Mouse (Mus musculus) midbrain, embryonic 13.5 days (tissue): Measurements from ENCODE around the gene Cdc14b. TPM values are rescaled to one million over a fixed set of nuclear protein-coding genes. Genes with fewer than 3 reads are reported as not detected.
A peak's percentile ranks its signal among the peaks of the same experiment; 100 is the strongest.

ENCODE experiments used
- ATAC-seq: fragments of 200-750 bp; cut with Nextera tagmentation; 2 replicates; pipeline ENCODE4 v1.8.0; 2017; ENCODE audit warnings: mild to moderate bottlenecking, moderate TSS enrichment, moderate library complexity
- H3K27ac ChIP-seq: fragments of 300-500 bp; sonication (generic); 2 replicates; pipeline ENCODE4 v1.5.1; 2015; ENCODE audit warnings: inconsistent platforms, mild to moderate bottlenecking, moderate library complexity
- H3K27me3 ChIP-seq: fragments of 300-500 bp; sonication (generic); 2 replicates; pipeline ENCODE4 v1.6.1; 2015; ENCODE audit warnings: mild to moderate bottlenecking, inconsistent platforms
- H3K36me3 ChIP-seq: fragments of 300-500 bp; sonication (generic); 2 replicates; pipeline ENCODE4 v1.6.1; 2015; ENCODE audit warnings: mild to moderate bottlenecking, inconsistent platforms
- H3K4me1 ChIP-seq: fragments of 300-500 bp; sonication (generic); replicated peaks from 2 replicates; pipeline ENCODE4 v1.6.1; 2015; ENCODE audit warnings: inconsistent platforms
- H3K4me2 ChIP-seq: fragments of 300-500 bp; sonication (generic); replicated peaks from 2 replicates; pipeline ENCODE4 v1.6.1; 2015; ENCODE audit warnings: moderate library complexity, mild to moderate bottlenecking, inconsistent platforms
- H3K4me3 ChIP-seq: fragments of 300-500 bp; sonication (generic); replicated peaks from 2 replicates; pipeline ENCODE4 v1.5.1; 2015; ENCODE audit warnings: mild to moderate bottlenecking, inconsistent platforms
- H3K9ac ChIP-seq: fragments of 300-500 bp; sonication (generic); replicated peaks from 2 replicates; pipeline ENCODE4 v1.6.1; 2015; ENCODE audit warnings: mild to moderate bottlenecking, inconsistent platforms
- H3K9me3 ChIP-seq: fragments of 300-500 bp; sonication (generic); 2 replicates; pipeline ENCODE4 v1.6.1; 2016; ENCODE audit warnings: mild to moderate bottlenecking, inconsistent platforms
- WGBS: fragments of 180-500 bp; shearing (Covaris S2); methylation state at CpG from one replicate; pipeline ENCODE4 v1.1.7; 2015; 5-methylcytosine and 5-hydroxymethylcytosine counted together
- polyA plus RNA-seq: library from polyadenylated mRNA; unstranded; fragments of >200 nt; fragmentation: Nextera tagmentation; extraction: Ambion mirVana; gene quantifications from 2 replicates; pipeline ENCODE4 v1.2.1, GENCODE M21; 2015

Cdc14b gene
- polyA plus RNA-seq, 1 experiment from 2014 or later, result 4.1 TPM

- H3K27ac ChIP-seq, result no peak overlapping the region
- peaks cover 3% of the 10 kb centered on the region; the same call in 1 of the 2 replicates for H3K27me3 ChIP-seq
- no peaks in the 10 kb centered on the region for H3K36me3 ChIP-seq
- H3K9me3 ChIP-seq, result no peaks in the 10 kb centered on the region
- under 1% methylated on average over 24 of the region's 24 CpGs for WGBS
- peaks cover 9% of the 10 kb centered on the region for H3K4me1 ChIP-seq
- peak overlapping the region; percentile 88 for H3K4me2 ChIP-seq
- H3K9ac ChIP-seq, result peak overlapping the region; percentile 65
- peak; percentile 90 for ATAC-seq
- peak overlapping the region; percentile 41 for H3K4me3 ChIP-seq
Observed at GRCm38 (mm10) chr13:64248161-64248774, 26.8 kb downstream of the Cdc14b start.

- no peak for ATAC-seq
- Histone ChIP-seq H3K27ac (no peak overlapping the region), H3K4me1 (peaks cover 9% of the 10 kb centered on the region), H3K36me3 (no peaks in the 10 kb centered on the region), H3K4me3 (no peak overlapping the region), H3K27me3 (peaks cover 3% of the 10 kb centered on the region; the same call in 1 of the 2 replicates), H3K9me3 (no peaks in the 10 kb centered on the region), H3K9ac (no peak overlapping the region), H3K4me2 (no peak overlapping the region)
- WGBS, result 89% methylated on average over 12 of the region's 12 CpGs
Observed at GRCm38 (mm10) chr13:64246106-64246505, 29.0 kb downstream of the Cdc14b start.

GRCm38 (mm10) chr13:64244685-64245261 lies 30.3 kb downstream of the Cdc14b start:
- 84% methylated on average over 4 of the region's 4 CpGs for WGBS
- H3K36me3 ChIP-seq, result no peaks in the 10 kb centered on the region
- no peak overlapping the region for H3K9ac ChIP-seq
- H3K27me3 ChIP-seq, result peaks cover 3% of the 10 kb centered on the region; the same call in 1 of the 2 replicates
- H3K27ac ChIP-seq, result no peak overlapping the region
- no peak overlapping the region for H3K4me3 ChIP-seq
- no peak overlapping the region for H3K4me2 ChIP-seq
- no peak for ATAC-seq
- no peaks in the 10 kb centered on the region for H3K9me3 ChIP-seq
- H3K4me1 ChIP-seq, result peaks cover 9% of the 10 kb centered on the region

- Histone ChIP-seq H3K4me3 (no peak overlapping the region), H3K9ac (no peak overlapping the region), H3K9me3 (no peaks in the 10 kb centered on the region), H3K27ac (no peak overlapping the region), H3K4me1 (no peaks in the 10 kb centered on the region), H3K27me3 (no peaks in the 10 kb centered on the region), H3K4me2 (no peak overlapping the region), H3K36me3 (no peaks in the 10 kb centered on the region)
- ATAC-seq, result no peak
Observed at GRCm38 (mm10) chr13:64242721-64243120, 32.4 kb downstream of the Cdc14b start.

DNA sequence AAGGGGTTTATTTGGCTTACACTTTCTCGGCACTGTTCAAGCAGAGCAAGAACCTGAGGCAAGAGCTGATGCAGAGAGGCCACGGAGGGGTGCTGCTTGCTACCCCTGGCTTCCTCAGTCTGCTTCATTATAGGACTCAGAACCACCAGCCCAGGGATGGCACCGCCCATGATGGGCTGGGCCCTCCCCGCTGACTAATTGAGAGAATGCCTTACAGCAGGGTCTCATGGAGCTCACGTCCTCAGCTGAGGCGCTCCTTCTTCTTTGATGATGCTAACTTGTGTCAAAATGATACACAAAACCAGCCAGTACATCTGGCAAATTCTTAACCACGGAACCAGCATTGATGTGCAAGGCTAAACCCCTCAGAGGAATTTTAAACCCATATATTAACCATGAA lies 34.5 kb downstream of the Cdc14b start:
- Histone ChIP-seq H3K4me3 (no peak overlapping the region), H3K4me2 (no peak overlapping the region), H3K9ac (no peak overlapping the region), H3K27ac (no peak overlapping the region), H3K9me3 (no peaks in the 10 kb centered on the region), H3K27me3 (no peaks in the 10 kb centered on the region), H3K36me3 (no peaks in the 10 kb centered on the region), H3K4me1 (no peaks in the 10 kb centered on the region)
- no peak for ATAC-seq
- WGBS, result 82% methylated on average over 7 of the region's 7 CpGs

DNA sequence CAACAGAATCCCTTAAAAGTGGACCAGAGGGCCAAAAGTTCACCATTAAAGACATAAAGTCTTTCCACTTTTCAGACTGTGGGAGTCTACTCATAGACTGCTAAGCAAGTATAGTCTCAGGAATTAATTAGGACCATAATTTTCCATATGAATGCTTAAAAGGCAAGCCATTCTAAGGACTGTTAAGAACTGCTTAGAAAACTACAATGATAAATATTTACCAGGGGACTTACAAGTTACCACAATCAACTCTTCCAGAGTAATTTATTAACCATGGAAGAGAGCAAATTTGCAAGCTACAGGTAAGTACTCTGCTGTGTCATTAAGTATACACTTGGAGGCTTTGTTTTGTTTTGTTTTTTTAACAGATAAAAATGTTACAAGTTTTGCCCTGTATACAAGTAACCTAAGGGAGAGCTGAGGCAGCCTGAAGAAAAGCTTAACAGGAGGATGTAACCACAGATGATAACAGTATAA lies 37.4 kb downstream of the Cdc14b start:
- Histone ChIP-seq H3K27me3 (no peaks in the 10 kb centered on the region), H3K4me2 (no peak overlapping the region), H3K9ac (no peak overlapping the region), H3K36me3 (no peaks in the 10 kb centered on the region), H3K4me1 (no peaks in the 10 kb centered on the region), H3K9me3 (no peaks in the 10 kb centered on the region), H3K27ac (no peak overlapping the region), H3K4me3 (no peak overlapping the region)
- no peak for ATAC-seq

DNA sequence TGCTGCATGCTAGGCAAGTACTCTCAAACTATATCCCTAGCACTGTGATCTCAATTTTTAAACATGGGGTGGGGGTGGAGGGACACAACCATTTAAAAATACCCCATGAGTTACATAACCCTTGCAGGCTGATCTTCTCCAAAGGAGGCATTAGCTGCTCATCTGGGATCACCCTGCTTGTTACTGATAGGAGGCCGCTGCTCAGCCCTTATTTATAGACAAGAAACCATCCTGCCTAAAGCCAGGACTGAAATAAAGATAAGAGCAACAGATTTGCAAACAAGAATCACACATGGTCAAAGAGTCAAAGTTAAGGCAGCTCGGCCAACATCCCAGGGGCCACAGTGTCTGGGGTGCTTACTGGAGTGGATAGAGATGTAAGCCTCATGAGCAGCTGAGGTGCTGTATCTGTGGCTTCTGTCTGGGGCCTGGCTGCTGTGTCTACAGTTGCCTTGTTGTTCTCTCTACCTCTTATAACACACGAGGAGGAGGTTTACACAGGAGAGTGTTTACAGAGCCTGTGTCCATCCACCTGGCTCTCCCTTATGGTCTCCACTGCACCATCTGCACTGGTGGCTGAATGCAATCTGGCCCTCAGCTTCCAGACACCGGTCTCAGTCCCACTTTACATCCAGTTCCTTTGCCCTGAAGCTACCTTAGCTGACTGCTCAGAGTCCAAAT lies 38.0 kb downstream of the Cdc14b start:
- no peak overlapping the region for H3K4me3 ChIP-seq
- no peak overlapping the region for H3K4me2 ChIP-seq
- no peak overlapping the region for H3K27ac ChIP-seq
- no peaks in the 10 kb centered on the region for H3K27me3 ChIP-seq
- WGBS, result 73% methylated on average over 4 of the region's 4 CpGs
- H3K9ac ChIP-seq, result no peak overlapping the region
- no peaks in the 10 kb centered on the region for H3K4me1 ChIP-seq
- no peaks in the 10 kb centered on the region for H3K9me3 ChIP-seq
- no peaks in the 10 kb centered on the region for H3K36me3 ChIP-seq
- no peak for ATAC-seq

DNA sequence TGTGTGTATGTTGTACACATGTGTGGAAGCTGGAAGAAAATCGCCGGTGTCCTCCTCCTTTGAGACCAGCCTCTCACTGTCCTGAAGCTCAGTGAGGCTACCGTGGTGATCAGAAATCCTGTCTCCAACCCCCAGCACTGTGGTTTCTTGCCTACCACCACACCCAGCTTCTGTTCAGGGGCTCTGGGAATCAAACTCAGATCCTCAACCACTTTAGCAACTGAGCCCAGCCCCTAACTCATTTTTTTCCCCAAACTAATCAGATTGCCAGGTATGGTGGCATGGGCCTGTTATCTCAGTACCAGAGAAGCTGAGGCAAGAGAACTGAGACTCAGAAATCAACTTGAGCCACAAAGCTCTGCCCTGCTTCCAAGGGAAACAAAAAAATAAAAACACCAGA lies 39.3 kb downstream of the Cdc14b start:
- Histone ChIP-seq H3K36me3 (no peaks in the 10 kb centered on the region), H3K4me3 (no peak overlapping the region), H3K27ac (no peak overlapping the region), H3K4me1 (no peaks in the 10 kb centered on the region), H3K4me2 (no peak overlapping the region), H3K9ac (no peak overlapping the region), H3K9me3 (no peaks in the 10 kb centered on the region), H3K27me3 (no peaks in the 10 kb centered on the region)
- ATAC-seq, result no peak
- WGBS, result 85% methylated on average over 3 of the region's 3 CpGs

GRCm38 (mm10) chr13:64235062-64235715 lies 39.9 kb downstream of the Cdc14b start:
- Histone ChIP-seq H3K4me2 (no peak overlapping the region), H3K4me1 (no peaks in the 10 kb centered on the region), H3K4me3 (no peak overlapping the region), H3K9me3 (no peaks in the 10 kb centered on the region), H3K27ac (no peak overlapping the region), H3K36me3 (no peaks in the 10 kb centered on the region), H3K9ac (no peak overlapping the region), H3K27me3 (no peaks in the 10 kb centered on the region)
- ATAC-seq, result no peak
- 82% methylated on average over 4 of the region's 4 CpGs for WGBS

DNA sequence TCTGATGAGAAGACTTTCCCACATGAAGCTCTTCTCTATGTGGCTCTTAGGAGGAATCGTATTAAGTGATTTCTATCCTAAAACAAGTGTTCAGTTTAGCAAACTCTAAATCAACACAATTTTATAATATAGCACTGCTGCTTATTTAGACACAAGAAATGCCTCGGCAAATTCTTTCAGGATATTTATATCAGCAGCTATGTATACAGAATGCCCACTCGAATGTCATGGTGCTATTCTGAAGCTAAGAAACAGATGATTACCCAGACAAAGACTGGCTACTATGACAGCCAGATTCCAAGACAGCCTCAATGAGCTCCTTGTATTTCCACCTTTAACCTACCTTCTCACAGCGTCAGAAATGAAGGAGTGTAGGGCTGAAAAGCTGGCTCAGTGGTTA lies 42.0 kb downstream of the Cdc14b start:
- ATAC-seq, result no peak
- H3K9me3 ChIP-seq, result no peaks in the 10 kb centered on the region
- H3K27me3 ChIP-seq, result no peaks in the 10 kb centered on the region
- H3K36me3 ChIP-seq, result no peaks in the 10 kb centered on the region
- 78% methylated on average over 4 of the region's 4 CpGs for WGBS
- H3K9ac ChIP-seq, result no peak overlapping the region
- no peaks in the 10 kb centered on the region for H3K4me1 ChIP-seq
- H3K27ac ChIP-seq, result no peak overlapping the region
- no peak overlapping the region for H3K4me3 ChIP-seq
- no peak overlapping the region for H3K4me2 ChIP-seq

DNA sequence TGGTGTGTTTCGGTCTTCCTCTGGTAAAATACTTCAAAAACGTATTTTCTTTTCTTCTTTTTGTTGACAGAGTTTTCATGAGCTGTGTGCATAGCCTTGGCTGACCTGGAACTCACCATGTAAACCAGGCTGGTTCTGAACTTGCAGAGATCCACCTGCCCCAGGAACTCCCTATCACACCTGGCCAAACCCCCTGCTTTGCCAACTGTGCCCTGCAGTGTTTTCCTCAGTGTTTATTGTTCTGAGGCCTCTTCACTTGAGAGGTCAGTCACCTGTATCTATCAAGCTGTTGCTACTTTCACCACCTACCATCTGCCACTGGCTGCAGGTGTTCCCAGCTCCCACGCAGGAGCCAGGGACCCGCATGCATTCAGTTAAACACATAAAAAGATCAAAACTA lies 48.4 kb downstream of the Cdc14b start:
- no peak for ATAC-seq
- no peaks in the 10 kb centered on the region for H3K36me3 ChIP-seq
- no peak overlapping the region for H3K4me3 ChIP-seq
- H3K9me3 ChIP-seq, result no peaks in the 10 kb centered on the region
- no peaks in the 10 kb centered on the region for H3K4me1 ChIP-seq
- no peaks in the 10 kb centered on the region for H3K27me3 ChIP-seq
- no peak overlapping the region for H3K4me2 ChIP-seq
- no peak overlapping the region for H3K9ac ChIP-seq
- no peak overlapping the region for H3K27ac ChIP-seq
- WGBS, result 93% methylated on average over 4 of the region's 4 CpGs

DNA sequence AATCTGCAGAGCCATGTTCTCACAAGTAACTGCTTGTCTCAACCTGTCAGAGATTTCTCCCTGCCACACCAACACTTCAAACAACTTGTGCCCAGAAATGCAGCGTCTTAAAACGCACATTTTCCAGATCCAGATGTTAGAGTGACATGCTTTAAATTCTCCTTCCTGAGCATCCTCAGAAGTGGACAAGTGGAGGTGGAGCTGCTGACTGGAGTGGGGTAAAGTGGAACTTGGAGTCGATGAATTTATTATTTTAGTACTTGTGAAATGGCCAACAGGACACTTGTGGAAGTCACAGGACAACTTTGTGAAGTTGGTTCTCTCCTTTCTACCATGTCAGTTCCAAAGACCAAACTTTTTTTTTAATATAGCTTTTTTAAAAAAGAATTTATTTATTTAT lies 49.4 kb downstream of the Cdc14b start:
- 89% methylated on average over 3 of the region's 3 CpGs for WGBS
- no peaks in the 10 kb centered on the region for H3K9me3 ChIP-seq
- no peak overlapping the region for H3K27ac ChIP-seq
- no peak overlapping the region for H3K4me2 ChIP-seq
- ATAC-seq, result no peak
- H3K4me1 ChIP-seq, result no peaks in the 10 kb centered on the region
- H3K27me3 ChIP-seq, result no peaks in the 10 kb centered on the region
- H3K4me3 ChIP-seq, result no peak overlapping the region
- no peak overlapping the region for H3K9ac ChIP-seq
- H3K36me3 ChIP-seq, result no peaks in the 10 kb centered on the region
